Mouse (Mus musculus): Measurements from ENCODE around the gene Nol6.
"Not testable (repeated sequence)": the region's sequence is repeated elsewhere in the genome, so short reads cannot be mapped to it uniquely, and the experiment has no call there.

Nol6 gene

DNA sequence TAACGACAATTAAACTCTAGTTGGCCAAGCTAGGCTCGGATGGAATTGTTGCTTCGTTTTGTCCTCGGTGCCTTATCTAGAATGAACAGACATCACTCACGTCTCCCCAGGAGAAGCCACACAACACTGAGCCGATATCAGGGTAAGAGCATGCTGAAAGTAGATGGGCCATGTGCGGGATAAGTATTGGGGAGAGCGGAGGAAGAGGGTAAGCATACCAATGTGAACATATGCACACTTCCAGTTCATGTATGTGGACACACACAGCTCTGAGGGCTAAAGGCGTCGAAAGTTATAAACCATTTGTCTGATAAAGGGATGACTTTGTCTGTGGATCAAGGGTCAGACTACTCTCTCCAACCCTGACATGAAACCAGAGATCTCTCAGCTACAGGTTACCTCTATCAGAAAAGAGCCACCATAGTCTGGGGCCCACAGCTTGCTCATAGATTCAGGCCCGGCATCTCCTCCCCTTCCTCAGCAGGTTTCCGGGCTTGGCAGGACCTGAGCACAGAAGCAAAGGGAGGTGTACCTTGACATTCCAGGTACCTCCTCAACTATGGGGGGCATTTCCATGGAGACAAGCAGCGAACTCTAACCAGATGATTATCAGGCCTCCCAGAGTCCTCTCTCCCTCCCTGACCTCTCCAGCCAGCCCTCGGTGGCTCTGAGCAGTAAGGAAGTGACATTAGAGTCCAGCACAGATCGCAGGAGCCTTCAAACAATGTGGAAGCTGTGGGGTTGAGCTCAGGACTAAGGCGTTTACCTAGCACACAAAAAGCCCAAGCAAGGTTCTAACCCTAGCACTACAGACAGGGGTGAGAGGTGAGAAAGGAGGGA, 36.6 kb downstream of the Nol6 start:
- DNase-seq (ENCODE audit: extremely low read depth, insufficient read length, low spot score), result no peak

DNA sequence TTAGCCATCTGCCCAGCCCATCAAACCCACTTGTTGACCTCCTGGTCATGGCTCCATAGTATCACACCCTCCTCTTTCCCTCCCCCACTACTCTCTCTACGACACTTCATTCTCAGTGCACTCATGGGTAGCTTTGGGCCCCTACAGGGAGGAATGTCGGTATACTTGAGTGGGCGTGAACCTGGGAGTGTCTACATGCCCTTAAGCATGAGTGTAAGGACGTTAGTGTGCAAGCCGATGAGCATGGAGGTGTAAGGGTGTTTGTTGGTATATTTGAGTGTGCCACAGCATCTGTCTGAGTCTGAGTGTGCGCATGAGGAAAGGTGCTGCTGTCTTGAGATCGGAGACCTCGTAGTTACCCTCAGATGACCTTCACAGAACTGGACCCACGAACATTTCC, 37.3 kb downstream of the Nol6 start:
- no peak for DNase-seq (ENCODE audit: extremely low read depth, insufficient read length, low spot score)

DNA sequence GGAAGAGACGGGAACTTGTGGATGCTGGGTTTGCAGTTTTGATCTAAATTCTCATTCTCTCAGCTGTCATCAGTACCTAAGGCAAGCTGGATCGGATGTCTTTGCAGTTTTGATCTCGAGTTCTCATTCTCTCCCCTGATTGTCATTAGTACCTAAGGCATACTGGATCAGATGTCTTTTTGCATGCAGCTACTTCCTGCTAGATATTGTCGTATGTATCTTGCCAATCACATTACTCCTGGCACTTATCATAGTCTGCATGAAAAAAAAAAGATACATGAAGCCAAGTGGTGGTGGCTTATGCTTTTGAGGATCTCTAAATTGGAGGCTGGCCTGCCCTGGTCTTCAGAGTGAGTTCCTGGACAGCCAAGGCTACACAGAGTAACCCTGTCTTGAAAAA, 39.4 kb downstream of the Nol6 start:
- DNase-seq (ENCODE audit: extremely low read depth, insufficient read length, low spot score), result no peak

DNA sequence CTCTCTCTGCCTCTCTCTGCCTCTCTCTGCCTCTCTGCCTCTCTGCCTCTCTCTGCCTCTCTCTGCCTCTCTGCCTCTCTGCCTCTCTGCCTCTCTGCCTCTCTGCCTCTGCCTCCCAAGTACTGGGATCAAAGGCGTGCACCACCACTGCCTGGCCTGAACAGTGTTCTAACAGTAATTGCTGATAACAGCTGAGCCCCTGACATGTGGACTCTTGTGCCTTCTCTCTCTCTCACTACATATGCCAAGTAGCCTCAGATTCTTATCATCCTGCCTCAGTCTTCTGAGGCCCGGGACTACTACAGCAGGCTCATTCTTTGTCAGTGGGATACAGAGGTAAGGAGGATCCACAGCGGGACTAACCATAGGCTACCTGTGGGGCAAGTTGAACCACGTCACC, 41.5 kb downstream of the Nol6 start:
- not testable (repeated sequence) for DNase-seq (ENCODE audit: extremely low read depth, insufficient read length, low spot score)

DNA sequence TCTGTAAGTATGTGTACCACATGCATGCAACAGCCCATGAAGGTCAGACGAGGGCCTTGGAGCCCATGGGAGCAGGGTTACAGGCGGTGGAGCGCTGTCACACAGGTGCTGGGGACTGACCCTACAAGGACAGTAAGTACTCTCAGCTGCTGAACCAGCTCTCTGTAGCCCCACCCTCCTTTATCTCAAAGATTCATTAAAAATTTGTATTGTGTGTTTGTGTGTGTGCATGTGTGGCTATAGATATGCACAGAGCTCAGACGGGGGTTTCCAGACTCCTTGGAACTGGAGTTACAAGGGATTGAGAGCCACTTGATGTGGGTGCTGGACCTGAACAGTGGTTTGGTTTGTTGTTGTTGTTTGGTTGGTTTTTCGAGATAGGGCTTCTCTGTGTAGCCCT, 42.5 kb downstream of the Nol6 start:
- DNase-seq (ENCODE audit: extremely low read depth, insufficient read length, low spot score), result no peak

DNA sequence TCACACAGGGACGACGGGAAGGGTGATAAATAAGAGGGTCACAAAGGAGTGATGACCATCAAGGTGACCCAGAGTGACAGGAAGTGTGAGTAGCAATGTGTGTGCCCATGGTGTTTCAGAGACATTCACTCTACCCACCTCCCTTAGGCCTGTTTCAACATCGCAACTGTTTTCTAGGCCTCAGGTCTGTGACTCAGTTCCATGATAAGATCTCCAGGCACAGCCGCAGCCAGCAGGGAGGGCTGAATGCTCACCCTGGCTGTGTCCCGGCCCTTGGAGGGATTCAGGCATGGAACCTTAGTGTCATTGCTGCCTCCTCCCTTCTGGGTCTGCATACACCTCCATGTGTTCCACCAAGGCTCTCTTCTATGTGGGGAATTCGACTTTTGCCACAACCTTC, 45.5 kb downstream of the Nol6 start:
- peak; percentile 73 for DNase-seq (ENCODE audit: extremely low read depth, insufficient read length, low spot score)

DNA sequence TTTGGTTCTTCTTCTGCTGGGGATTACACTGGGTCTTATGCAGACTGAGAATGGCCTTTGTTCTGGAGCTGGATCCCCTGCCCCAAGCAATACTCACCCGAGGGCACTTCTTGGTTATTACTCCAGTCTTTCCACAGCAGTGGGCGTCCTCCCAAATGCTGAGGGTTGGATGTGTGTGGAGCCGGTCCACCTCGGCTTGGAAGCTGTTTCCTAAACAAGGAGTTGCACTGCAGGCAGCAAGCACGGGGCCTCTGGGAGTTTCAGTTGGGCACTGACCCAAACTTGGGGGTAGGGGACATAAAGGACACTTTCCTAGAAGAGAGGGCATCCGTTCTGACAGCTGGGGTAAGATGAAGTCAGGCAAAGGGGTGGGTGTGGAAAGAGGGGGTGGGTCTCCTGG, 49.8 kb downstream of the Nol6 start:
- no peak for DNase-seq (ENCODE audit: extremely low read depth, insufficient read length, low spot score)

DNA sequence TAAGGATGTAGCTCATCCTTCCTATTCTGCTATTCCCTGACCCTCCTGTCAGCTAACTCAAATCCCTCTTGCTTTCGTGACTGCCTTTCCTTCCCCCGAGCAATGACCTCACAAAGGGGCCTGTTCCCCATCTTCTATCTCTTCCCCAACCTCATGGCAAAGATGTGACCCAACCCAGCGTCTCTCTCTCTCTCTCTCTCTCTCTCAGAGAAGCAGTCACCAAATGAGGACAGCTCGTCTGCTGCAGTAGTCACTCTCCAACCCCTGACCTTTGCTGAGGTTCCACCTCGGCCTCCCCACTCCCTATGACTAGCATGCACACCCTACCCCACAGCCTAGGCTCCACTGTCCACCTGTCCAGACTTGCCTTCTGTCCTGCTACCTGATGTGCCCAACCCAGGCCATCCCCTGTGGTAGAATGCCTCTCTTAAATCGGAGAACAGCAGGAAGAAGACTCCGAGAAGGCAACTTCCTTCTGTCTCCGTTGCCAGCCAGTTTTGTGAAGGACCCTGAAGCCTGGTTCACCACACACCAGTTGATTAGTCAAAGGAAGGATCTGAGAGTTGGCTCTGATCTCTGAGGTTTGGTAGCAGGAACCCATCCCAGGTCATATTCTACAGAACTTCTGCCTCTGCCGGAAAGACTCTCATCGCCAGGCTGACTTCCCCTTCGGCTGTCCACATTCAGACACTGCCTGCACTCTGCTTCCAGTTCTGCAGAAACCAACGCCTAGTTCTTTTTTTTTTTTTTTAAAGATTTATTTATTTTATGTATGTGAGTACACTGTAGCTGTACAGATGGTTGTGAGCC, 51.0 kb downstream of the Nol6 start:
- no peak for DNase-seq (ENCODE audit: extremely low read depth, insufficient read length, low spot score)

DNA sequence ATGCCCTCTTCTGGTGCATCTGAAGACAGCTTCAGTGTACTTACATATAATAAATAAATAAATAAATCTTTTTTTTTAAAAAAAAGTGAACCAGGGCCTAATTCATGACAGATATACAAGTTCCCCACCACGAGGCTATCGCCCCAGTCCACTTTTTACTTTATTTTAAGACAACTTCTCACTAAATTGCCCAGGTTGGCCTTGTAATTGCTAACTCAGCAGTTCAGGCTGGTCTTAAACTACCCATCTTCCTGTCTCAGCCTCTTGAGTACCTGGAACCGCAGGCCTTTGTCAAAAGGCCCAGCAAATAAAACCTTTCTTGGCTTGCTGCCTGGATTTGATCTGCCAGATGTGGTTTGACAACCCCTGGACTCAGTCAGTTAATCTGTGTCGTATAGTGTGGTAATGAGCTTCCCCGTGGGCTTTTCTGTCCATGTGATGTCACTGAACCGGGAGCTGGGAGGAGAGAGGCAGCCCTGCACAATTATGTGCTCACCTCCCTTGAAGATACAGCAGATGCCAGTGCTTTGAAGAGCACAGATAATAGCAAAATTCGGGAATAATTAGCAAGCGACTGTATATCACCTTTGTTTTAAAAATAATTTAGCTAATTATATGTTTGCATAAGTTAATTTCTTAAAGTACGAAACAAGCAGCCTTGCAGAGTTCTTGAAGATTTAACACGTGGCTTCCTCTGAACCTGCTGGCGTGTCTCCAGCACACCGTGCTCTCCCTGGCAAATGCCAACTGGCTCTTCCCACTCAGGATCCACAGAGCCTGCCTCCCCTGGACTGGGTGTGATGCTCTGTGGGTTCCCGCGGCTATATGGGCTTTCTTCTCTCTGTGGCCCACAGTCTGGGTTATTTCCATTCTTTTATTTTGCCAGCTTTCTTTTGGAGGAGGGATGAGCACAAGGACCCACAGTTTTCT, 52.5 kb downstream of the Nol6 start:
- DNase-seq (ENCODE audit: extremely low read depth, insufficient read length, low spot score), result no peak

DNA sequence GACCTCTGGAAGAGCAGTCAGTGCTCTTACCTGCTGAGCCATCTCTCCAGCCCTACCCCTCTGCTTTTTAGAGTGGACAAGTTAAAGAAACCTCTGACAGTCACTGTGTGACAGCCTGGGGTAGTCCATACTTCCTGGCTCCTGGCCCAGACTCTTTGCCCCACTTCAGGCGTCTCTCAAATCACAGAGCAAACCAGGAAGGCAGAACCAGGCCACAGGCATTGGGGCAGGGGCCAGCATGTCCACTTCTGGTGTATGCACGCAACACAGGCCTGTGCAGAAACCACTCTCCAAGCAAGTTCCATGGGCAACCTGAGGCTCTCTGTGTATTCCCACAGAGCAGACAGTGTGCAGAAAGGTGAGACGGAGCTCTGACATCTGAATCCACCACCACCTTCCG, 59.1 kb downstream of the Nol6 start:
- no peak for DNase-seq (ENCODE audit: extremely low read depth, insufficient read length, low spot score)
